Mouse (Mus musculus) heart, postnatal 0 days (tissue): Measurements from ENCODE around the gene Timm8a2.

ENCODE experiments used
- CTCF ChIP-seq: IDR thresholded peaks from 2 replicates; pipeline ENCODE4 v1.5.1; 2016; ENCODE audit warnings: antibody characterized with exemption, control low read depth, low read depth
- EP300 ChIP-seq: IDR thresholded peaks from 2 replicates; pipeline ENCODE4 v1.6.1; 2016; ENCODE audit warnings: antibody characterized with exemption, low read depth

GRCm38 (mm10) chr14:122002224-122002623 is 32.2 kb upstream of the Timm8a2 start:
- TF ChIP-seq CTCF (no peak), EP300 (no peak)
